In the genomic region with DNA sequence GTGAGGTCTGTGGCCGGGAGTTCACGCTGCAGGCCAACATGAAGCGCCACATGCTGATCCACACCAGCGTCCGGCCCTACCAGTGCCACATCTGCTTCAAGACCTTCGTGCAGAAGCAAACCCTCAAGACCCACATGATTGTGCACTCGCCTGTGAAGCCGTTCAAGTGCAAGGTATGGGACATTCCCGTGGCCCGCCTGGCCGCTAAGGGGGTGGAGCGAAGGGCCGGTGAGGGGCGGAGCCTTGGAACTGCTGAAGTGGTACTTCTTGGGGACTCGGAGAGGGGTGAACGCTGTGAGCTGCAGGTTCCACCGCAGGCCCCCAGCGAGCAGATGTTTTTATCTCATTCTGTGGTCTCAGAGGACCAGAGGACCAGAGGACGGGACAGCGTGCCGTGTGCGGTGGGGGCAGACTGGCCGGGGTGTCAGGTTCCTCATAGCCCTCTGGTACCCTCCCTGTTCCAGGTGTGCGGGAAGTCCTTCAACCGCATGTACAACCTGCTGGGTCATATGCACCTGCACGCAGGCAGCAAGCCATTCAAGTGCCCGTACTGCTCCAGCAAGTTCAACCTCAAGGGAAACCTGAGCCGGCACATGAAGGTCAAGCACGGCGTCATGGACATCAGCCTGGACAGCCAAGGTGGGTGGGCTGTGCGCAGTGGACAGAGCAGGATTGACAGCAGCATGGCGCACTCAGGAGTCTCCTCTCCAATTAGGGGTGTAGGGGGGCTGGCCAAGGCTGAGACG, we compare ENCODE assay signal across 11 mouse cellular contexts. TPM values are rescaled to one million over a fixed set of nuclear protein-coding genes. Genes with fewer than 3 reads are reported as not detected.
DNase-seq lines count a peak whose midpoint lies in the region; ATAC-seq lines count a peak whose summit lies in the region.
"Had no signal": no experiment of that assay in that cellular context is flagged by ENCODE, and none has a peak within 500 bp of the region (broad histone marks: within the 10 kb centered on the region; RNA-seq: fewer than 3 reads in every experiment).

No protein-coding gene starts in this region.

- no peak for DNase-seq in hindbrain, embryonic 11.5 days (ENCODE audit: low spot score)
- DNase-seq in lung, postnatal 14 days = peak; percentile 64
- DNase-seq in adrenal gland, postnatal 10 days = no peak
- DNase-seq in thymus, postnatal 0 days (ENCODE audit: low spot score) = no peak
- DNase-seq in frontal cortex, postnatal 10 days (ENCODE audit: low spot score in 2 of 2) = no peak
- DNase-seq: forebrain, postnatal 0 days; heart, adult 18-20 months; liver, embryonic 13.5 days had no signal

- WGBS in hindbrain, embryonic 11.5 days = 83% methylated on average over 33 of the region's 33 CpGs
- WGBS in hindbrain, embryonic 13.5 days = 87% methylated on average over 33 of the region's 33 CpGs
- 80% methylated on average over 33 of the region's 33 CpGs for WGBS in embryonic facial prominence, embryonic 13.5 days
- WGBS in kidney, embryonic 16.5 days = 48% methylated on average over 33 of the region's 33 CpGs

- H3K4me1 ChIP-seq in hindbrain, embryonic 11.5 days (replicated peaks; ENCODE audit: control insufficient read depth, insufficient read depth, low read length) = no peaks in the 10 kb centered on the region
- H3K4me1 ChIP-seq in hindbrain, embryonic 13.5 days (replicated peaks) = 0 out of 2 replicates have a peak, but pooled peaks cover 7% of the 10 kb centered on the region
- H3K4me1 ChIP-seq in embryonic facial prominence, embryonic 13.5 days = no peaks in the 10 kb centered on the region
- H3K4me1 ChIP-seq in kidney, embryonic 16.5 days (ENCODE audit: insufficient read depth, low read length) = peaks cover 9% of the 10 kb centered on the region

- no peaks in the 10 kb centered on the region for H3K27me3 ChIP-seq in hindbrain, embryonic 11.5 days (ENCODE audit: control insufficient read depth, insufficient read depth, low read length)
- H3K27me3 ChIP-seq in hindbrain, embryonic 13.5 days = no peaks in the 10 kb centered on the region
- H3K27me3 ChIP-seq in embryonic facial prominence, embryonic 13.5 days = no peaks in the 10 kb centered on the region
- H3K27me3 ChIP-seq in kidney, embryonic 16.5 days (ENCODE audit: insufficient read depth, low read length) = no peaks in the 10 kb centered on the region
- H3K27me3 ChIP-seq: liver, embryonic 13.5 days had no signal

- no peak overlapping the region for H3K4me3 ChIP-seq in hindbrain, embryonic 11.5 days (ENCODE audit: low read depth, low read length)
- H3K4me3 ChIP-seq in hindbrain, embryonic 13.5 days = no peak overlapping the region
- no peak overlapping the region for H3K4me3 ChIP-seq in embryonic facial prominence, embryonic 13.5 days
- no peak overlapping the region for H3K4me3 ChIP-seq in kidney, embryonic 16.5 days (ENCODE audit: low read length)
- H3K4me3 ChIP-seq: liver, embryonic 13.5 days had no signal

- no peak overlapping the region for H3K27ac ChIP-seq in hindbrain, embryonic 11.5 days (ENCODE audit: low read depth, low read length)
- no peak overlapping the region for H3K27ac ChIP-seq in hindbrain, embryonic 13.5 days
- no peak overlapping the region for H3K27ac ChIP-seq in embryonic facial prominence, embryonic 13.5 days
- peak overlapping the region; percentile 73 for H3K27ac ChIP-seq in kidney, embryonic 16.5 days (ENCODE audit: low read length)
- H3K27ac ChIP-seq: liver, embryonic 13.5 days had no signal

- H3K9me3 ChIP-seq in hindbrain, embryonic 11.5 days (ENCODE audit: control insufficient read depth, low read length) = no peaks in the 10 kb centered on the region
- no peaks in the 10 kb centered on the region for H3K9me3 ChIP-seq in hindbrain, embryonic 13.5 days
- H3K9me3 ChIP-seq in embryonic facial prominence, embryonic 13.5 days = no peaks in the 10 kb centered on the region
- H3K9me3 ChIP-seq in kidney, embryonic 16.5 days (ENCODE audit: low read length) = no peaks in the 10 kb centered on the region
- H3K9me3 ChIP-seq: liver, embryonic 13.5 days had no signal

- H3K36me3 ChIP-seq in hindbrain, embryonic 11.5 days (ENCODE audit: control insufficient read depth, insufficient read depth, low read length) = peaks cover 28% of the 10 kb centered on the region
- H3K36me3 ChIP-seq in hindbrain, embryonic 13.5 days = peaks cover 81% of the 10 kb centered on the region
- peaks cover 79% of the 10 kb centered on the region for H3K36me3 ChIP-seq in embryonic facial prominence, embryonic 13.5 days
- peaks cover 69% of the 10 kb centered on the region for H3K36me3 ChIP-seq in kidney, embryonic 16.5 days (ENCODE audit: insufficient read depth, low read length)

- H3K4me2 ChIP-seq in hindbrain, embryonic 11.5 days (replicated peaks; ENCODE audit: low read depth, low read length) = no peak overlapping the region
- H3K4me2 ChIP-seq in hindbrain, embryonic 13.5 days = no peak overlapping the region
- no peak overlapping the region for H3K4me2 ChIP-seq in embryonic facial prominence, embryonic 13.5 days
- H3K4me2 ChIP-seq in kidney, embryonic 16.5 days (replicated peaks; ENCODE audit: low read depth, low read length) = peak overlapping the region; percentile 19
- H3K4me2 ChIP-seq: liver, embryonic 13.5 days had no signal

- no peak overlapping the region for H3K9ac ChIP-seq in hindbrain, embryonic 11.5 days (ENCODE audit: low read depth, low read length)
- H3K9ac ChIP-seq in hindbrain, embryonic 13.5 days = no peak overlapping the region
- no peak overlapping the region for H3K9ac ChIP-seq in embryonic facial prominence, embryonic 13.5 days
- 0 out of 2 replicates have a peak overlapping the region, but pooled peaks have one; percentile 31 for H3K9ac ChIP-seq in kidney, embryonic 16.5 days (replicated peaks; ENCODE audit: low read length)
- H3K9ac ChIP-seq: forebrain, postnatal 0 days; liver, embryonic 13.5 days had no signal

- peak; percentile 31; the same call in 1 of the 2 replicates for ATAC-seq in hindbrain, embryonic 11.5 days (ENCODE audit: low FRiP score)
- no peak; the same call in 1 of the 2 replicates for ATAC-seq in hindbrain, embryonic 13.5 days (ENCODE audit: low FRiP score)
- 0 out of 2 replicates have a peak, but pooled peaks have one; percentile 11 for ATAC-seq in embryonic facial prominence, embryonic 13.5 days (ENCODE audit: insufficient number of reproducible peaks, insufficient read depth, low FRiP score, low TSS enrichment, low read depth)
- ATAC-seq in kidney, embryonic 16.5 days (ENCODE audit: low FRiP score, low TSS enrichment) = peak; percentile 43
- ATAC-seq: forebrain, postnatal 0 days had no signal

RNA-seq across cellular contexts. Expression of gene Idh2, which starts 29.0 kb away (rescaled TPM):
- polyA plus RNA-seq in hindbrain, embryonic 11.5 days (2014; fragmentation: Nextera tagmentation; extraction: Ambion mirVana) = 331 and 352 TPM in 2 replicates
- 237 and 256 TPM in 2 replicates for polyA plus RNA-seq in hindbrain, embryonic 13.5 days (2015; fragmentation: Nextera tagmentation; extraction: Ambion mirVana)
- 514 and 560 TPM in 2 replicates for polyA plus RNA-seq in embryonic facial prominence, embryonic 13.5 days (2015; fragmentation: Nextera tagmentation; extraction: Ambion mirVana)
- polyA plus RNA-seq in kidney, embryonic 16.5 days (2015; fragmentation: Nextera tagmentation; extraction: Ambion mirVana) = 782 and 850 TPM in 2 replicates
- total RNA-seq in adrenal gland, postnatal 10 days (2021) = 100 to 1,000 TPM; 386 to 496 TPM
- polyA plus RNA-seq in thymus, postnatal 0 days (2015; fragmentation: Nextera tagmentation; extraction: Ambion mirVana) = 322 and 332 TPM in 2 replicates
